Mouse (Mus musculus) small intestine, adult 2 months (tissue): ENCODE measurements around the gene Neo1. TPM values are rescaled to one million over a fixed set of nuclear protein-coding genes. Genes with fewer than 3 reads are reported as not detected.
A peak's percentile ranks its signal among the peaks of the same experiment; 100 is the strongest.

ENCODE experiments used
- H3K27ac ChIP-seq: fragments of 200-500 bp; 2 replicates; pipeline ENCODE4 v1.5.1; 2012; ENCODE audit warnings: low read depth, low read length, control low read depth, inconsistent platforms; ENCODE audit not compliant: insufficient read depth
- H3K27me3 ChIP-seq: fragments of 200-500 bp; 2 replicates; pipeline ENCODE4 v1.6.1; 2012; ENCODE audit warnings: mild to moderate bottlenecking, moderate library complexity, low read length, inconsistent platforms; ENCODE audit not compliant: control insufficient read depth, insufficient read depth
- H3K36me3 ChIP-seq: fragments of 200-500 bp; 2 replicates; pipeline ENCODE4 v1.6.1; 2012; ENCODE audit warnings: mild to moderate bottlenecking, low read length, control low read depth, inconsistent platforms; ENCODE audit not compliant: control insufficient read depth, insufficient read depth
- H3K4me1 ChIP-seq: fragments of 200-500 bp; 2 replicates; pipeline ENCODE4 v1.6.1; 2012; ENCODE audit warnings: low read length, inconsistent platforms, mixed read lengths; ENCODE audit not compliant: control insufficient read depth, insufficient read depth, insufficient read length
- H3K4me3 ChIP-seq: fragments of 200-500 bp; 2 replicates; pipeline ENCODE4 v1.5.1; 2012; ENCODE audit warnings: low read depth, mild to moderate bottlenecking, control low read depth, inconsistent platforms, low read length, moderate library complexity
- CTCF ChIP-seq: fragments of 200-500 bp; IDR thresholded peaks from 2 replicates; pipeline ENCODE4 v1.5.1; 2012; ENCODE audit warnings: low read depth, mild to moderate bottlenecking, control low read depth, inconsistent platforms, low read length, moderate library complexity, mixed read lengths; ENCODE audit not compliant: insufficient replicate concordance, insufficient read length; ENCODE audit errors: extremely low read depth
- POLR2A ChIP-seq: fragments of 200-500 bp; IDR thresholded peaks from 2 replicates; pipeline ENCODE4 v1.6.1; 2012; ENCODE audit warnings: low read depth, mild to moderate bottlenecking, control low read depth, inconsistent platforms, low read length, moderate library complexity
- WGBS: fragments of 180-500 bp; shearing (Covaris S2); methylation state at CpG from one replicate; pipeline ENCODE4 v1.1.7; 2018; 5-methylcytosine and 5-hydroxymethylcytosine counted together
- polyA plus RNA-seq: library from polyadenylated mRNA; depleted of rRNA; stranded (reverse); fragments of >200 nt; gene quantifications from 2 replicates; pipeline ENCODE4 v1.2.3, GENCODE M21; 2012

The Neo1 gene
- polyA plus RNA-seq, 1 experiment, result 17.7 TPM

- TF ChIP-seq POLR2A, result 0 out of 2 replicates have a peak, but pooled peaks have one; percentile 17
- no peak for TF ChIP-seq CTCF
- Histone ChIP-seq H3K27ac (peak overlapping the region; percentile 84), H3K4me1 (peaks cover 2% of the 10 kb centered on the region; the same call in 1 of the 2 replicates), H3K36me3 (no peaks in the 10 kb centered on the region), H3K4me3 (peak overlapping the region; percentile 83), H3K27me3 (no peaks in the 10 kb centered on the region)
- under 1% methylated on average over 56 of the region's 56 CpGs for WGBS
These were observed 596 bp upstream of the Neo1 start for GRCm38 (mm10) chr9:59036732-59037341.

- H3K27ac ChIP-seq, result peak overlapping the region; percentile 69
- no peaks in the 10 kb centered on the region for H3K27me3 ChIP-seq
- H3K4me1 ChIP-seq, result peaks cover 2% of the 10 kb centered on the region; the same call in 1 of the 2 replicates
- H3K36me3 ChIP-seq, result no peaks in the 10 kb centered on the region
- TF ChIP-seq POLR2A, result no peak
- TF ChIP-seq CTCF, result peak; percentile 41; the same call in 1 of the 2 replicates
- peak overlapping the region; percentile 83 for H3K4me3 ChIP-seq
- WGBS, result under 1% methylated on average over 63 of the region's 63 CpGs
These were observed 691 bp downstream of the Neo1 start for GRCm38 (mm10) chr9:59035342-59036158.

GRCm38 (mm10) chr9:59034836-59035235, 1.4 kb downstream of the Neo1 start:
- Histone ChIP-seq H3K4me1 (peaks cover 2% of the 10 kb centered on the region; the same call in 1 of the 2 replicates), H3K27me3 (no peaks in the 10 kb centered on the region), H3K27ac (no peak overlapping the region), H3K4me3 (no peak overlapping the region), H3K36me3 (no peaks in the 10 kb centered on the region)
- TF ChIP-seq CTCF, result no peak
- no peak for TF ChIP-seq POLR2A
- 13% methylated on average over 5 of the region's 5 CpGs for WGBS

GRCm38 (mm10) chr9:59033492-59033891, 2.7 kb downstream of the Neo1 start:
- WGBS, result 69% methylated on average over 3 of the region's 3 CpGs
- Histone ChIP-seq H3K4me3 (no peak overlapping the region), H3K36me3 (no peaks in the 10 kb centered on the region), H3K27me3 (no peaks in the 10 kb centered on the region), H3K4me1 (peaks cover 2% of the 10 kb centered on the region; the same call in 1 of the 2 replicates), H3K27ac (no peak overlapping the region)
- no peak for TF ChIP-seq POLR2A
- no peak for TF ChIP-seq CTCF

GRCm38 (mm10) chr9:59024245-59024844, 11.9 kb downstream of the Neo1 start:
- no peaks in the 10 kb centered on the region for H3K27me3 ChIP-seq
- no peaks in the 10 kb centered on the region for H3K36me3 ChIP-seq
- 58% methylated on average over 4 of the region's 4 CpGs for WGBS
- no peak overlapping the region for H3K27ac ChIP-seq
- TF ChIP-seq CTCF, result no peak
- no peak for TF ChIP-seq POLR2A
- H3K4me3 ChIP-seq, result no peak overlapping the region
- H3K4me1 ChIP-seq, result no peaks in the 10 kb centered on the region

- TF ChIP-seq POLR2A, result no peak
- no peak for TF ChIP-seq CTCF
- Histone ChIP-seq H3K27ac (no peak overlapping the region), H3K4me3 (no peak overlapping the region), H3K36me3 (no peaks in the 10 kb centered on the region), H3K4me1 (peaks cover 4% of the 10 kb centered on the region; the same call in 1 of the 2 replicates), H3K27me3 (no peaks in the 10 kb centered on the region)
- WGBS, result 61% methylated on average over 3 of the region's 3 CpGs
These were observed 20.1 kb downstream of the Neo1 start for GRCm38 (mm10) chr9:59016060-59016719.

- TF ChIP-seq POLR2A (no peak), CTCF (no peak)
- Histone ChIP-seq H3K4me1 (peaks cover 6% of the 10 kb centered on the region; the same call in 1 of the 2 replicates), H3K4me3 (no peak overlapping the region), H3K36me3 (no peaks in the 10 kb centered on the region), H3K27ac (no peak overlapping the region), H3K27me3 (no peaks in the 10 kb centered on the region)
- WGBS, result 8% methylated on average over 2 of the region's 2 CpGs
These were observed 22.9 kb downstream of the Neo1 start for GRCm38 (mm10) chr9:59013365-59013764.
